Mouse (Mus musculus) cerebellum, adult 2 months (tissue): ENCODE measurements around the gene Ak7.

Experiments
- CTCF ChIP-seq: fragments of 200-500 bp; IDR thresholded peaks from 2 replicates; pipeline ENCODE4 v1.5.1; 2011; ENCODE audit warnings: low read depth, mild to moderate bottlenecking, control low read depth, low read length, moderate library complexity, borderline replicate concordance; ENCODE audit not compliant: insufficient read depth
- POLR2A ChIP-seq: fragments of 200-500 bp; IDR thresholded peaks from 2 replicates; pipeline ENCODE4 v1.6.1; 2011; ENCODE audit warnings: low read length, control low read depth, borderline replicate concordance; ENCODE audit not compliant: insufficient read depth

- TF ChIP-seq POLR2A, result no peak
- no peak for TF ChIP-seq CTCF
Observed at GRCm38 (mm10) chr12:105824743-105825142, 119.0 kb downstream of the Ak7 start.
